Mouse (Mus musculus): ENCODE results near the gene Gm49450. TPM values are rescaled to one million over a fixed set of nuclear protein-coding genes. Genes with fewer than 3 reads are reported as not detected.

Gene Gm49450
- polyA plus RNA-seq, 1 experiment, result not detected

DNA sequence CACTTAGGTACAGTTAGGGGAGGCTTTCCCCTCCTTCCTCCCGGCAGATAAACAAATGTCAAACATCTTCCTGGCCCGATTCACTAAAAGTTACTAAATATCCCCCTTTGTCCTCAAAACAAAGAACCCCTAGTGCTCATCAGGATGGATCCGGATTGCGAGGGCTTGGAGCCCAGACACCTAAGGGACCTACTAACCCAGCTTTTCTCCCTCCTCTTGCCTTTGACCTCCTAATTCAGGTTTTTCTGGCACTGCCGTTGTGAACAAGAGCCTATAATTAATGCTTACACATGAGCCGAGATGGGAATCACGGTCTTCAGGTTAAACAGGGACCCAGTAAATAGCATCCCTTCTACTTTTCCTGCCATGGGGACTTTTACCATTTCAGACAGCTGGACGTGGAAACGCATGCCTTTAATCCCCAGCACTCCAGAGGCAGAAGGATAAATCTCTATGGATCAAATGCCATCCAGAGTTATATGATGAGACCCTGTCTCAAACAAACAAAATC lies 38.2 kb upstream of the Gm49450 start:
- TF ChIP-seq EP300 (IDR thresholded peaks at IDR 0.05; ENCODE audit: insufficient read depth, low read depth, low read length) (0 out of 2 replicates have a peak, but pooled peaks have one; percentile 51), POLR2A (IDR thresholded peaks at IDR 0.05; ENCODE audit: insufficient read depth, low read length) (no peak), CTCF (IDR thresholded peaks at IDR 0.05; ENCODE audit: low read depth, low read length) (no peak)
- H3K36me3 ChIP-seq (ENCODE audit: control insufficient read depth, insufficient read depth, low read length, poor library complexity, severe bottlenecking), result no peaks in the 10 kb centered on the region
- peak overlapping the region; percentile 70 for H3K9ac ChIP-seq (ENCODE audit: low read depth, poor library complexity, severe bottlenecking)
- H3K4me1 ChIP-seq (ENCODE audit: control insufficient read depth, insufficient read depth, low read length), result peaks cover 2% of the 10 kb centered on the region
- H3K4me3 ChIP-seq (ENCODE audit: low read depth, low read length), result no peak overlapping the region
- peak overlapping the region; percentile 100 for H3K27ac ChIP-seq (ENCODE audit: insufficient read depth, low read length)
- no peaks in the 10 kb centered on the region for H3K27me3 ChIP-seq (ENCODE audit: control insufficient read depth, insufficient read depth, low read length, poor library complexity, severe bottlenecking)
- H3K9me3 ChIP-seq (replicated peaks; ENCODE audit: control insufficient read depth, insufficient read depth, low read length, poor library complexity, severe bottlenecking), result no peaks in the 10 kb centered on the region

DNA sequence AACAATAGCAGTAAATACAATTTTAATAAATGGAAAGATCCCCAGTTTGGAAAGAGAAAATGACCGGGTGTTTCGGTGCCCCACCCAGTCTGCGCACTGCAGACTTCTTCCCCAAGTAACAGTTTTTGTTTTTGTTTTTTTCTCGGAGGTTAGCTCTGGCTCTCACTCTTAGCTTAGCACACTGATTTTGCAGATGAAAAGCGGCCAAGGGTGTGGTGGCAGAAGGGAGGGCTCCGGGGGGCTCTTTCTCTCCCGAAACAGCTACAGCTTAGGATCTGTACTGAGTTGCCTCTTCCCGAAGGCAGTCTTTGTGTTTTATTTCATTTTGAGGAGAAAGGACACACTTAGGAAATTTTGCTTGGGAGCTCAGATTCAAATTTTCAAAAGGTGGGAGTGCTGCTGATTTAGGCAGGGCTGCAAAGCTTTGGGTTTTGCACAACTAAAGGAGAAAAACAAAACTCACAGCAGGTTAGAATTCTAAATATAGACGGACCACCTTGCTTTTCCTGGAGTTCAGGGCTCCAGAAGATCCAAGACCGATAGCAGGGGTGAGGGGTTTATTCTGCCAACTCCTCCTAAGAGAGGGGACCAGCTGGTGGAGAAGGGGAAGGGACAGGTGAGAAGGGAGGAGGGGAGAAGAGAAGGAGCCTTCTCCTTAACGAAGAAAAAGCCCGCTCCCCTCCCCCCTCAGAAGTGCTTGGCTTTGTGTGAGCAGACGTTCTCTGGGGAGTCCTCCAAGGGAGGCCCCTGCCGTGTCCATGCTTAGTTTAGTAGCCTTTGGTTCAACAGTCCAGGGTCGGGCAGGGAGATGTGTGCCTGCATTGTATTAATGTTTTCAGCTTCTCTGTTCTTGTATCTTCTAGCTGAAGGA lies 37.6 kb upstream of the Gm49450 start:
- peak; percentile 73 for TF ChIP-seq EP300 (IDR thresholded peaks at IDR 0.05; ENCODE audit: insufficient read depth, low read depth, low read length)
- no peak for TF ChIP-seq POLR2A (IDR thresholded peaks at IDR 0.05; ENCODE audit: insufficient read depth, low read length)
- H3K4me3 ChIP-seq (ENCODE audit: low read depth, low read length), result peak overlapping the region; percentile 29; the same call in 1 of the 2 replicates
- no peaks in the 10 kb centered on the region for H3K9me3 ChIP-seq (replicated peaks; ENCODE audit: control insufficient read depth, insufficient read depth, low read length, poor library complexity, severe bottlenecking)
- peaks cover 2% of the 10 kb centered on the region for H3K4me1 ChIP-seq (ENCODE audit: control insufficient read depth, insufficient read depth, low read length)
- H3K36me3 ChIP-seq (ENCODE audit: control insufficient read depth, insufficient read depth, low read length, poor library complexity, severe bottlenecking), result no peaks in the 10 kb centered on the region
- H3K27me3 ChIP-seq (ENCODE audit: control insufficient read depth, insufficient read depth, low read length, poor library complexity, severe bottlenecking), result no peaks in the 10 kb centered on the region
- peak overlapping the region; percentile 70 for H3K9ac ChIP-seq (ENCODE audit: low read depth, poor library complexity, severe bottlenecking)
- peak overlapping the region; percentile 100 for H3K27ac ChIP-seq (ENCODE audit: insufficient read depth, low read length)

DNA sequence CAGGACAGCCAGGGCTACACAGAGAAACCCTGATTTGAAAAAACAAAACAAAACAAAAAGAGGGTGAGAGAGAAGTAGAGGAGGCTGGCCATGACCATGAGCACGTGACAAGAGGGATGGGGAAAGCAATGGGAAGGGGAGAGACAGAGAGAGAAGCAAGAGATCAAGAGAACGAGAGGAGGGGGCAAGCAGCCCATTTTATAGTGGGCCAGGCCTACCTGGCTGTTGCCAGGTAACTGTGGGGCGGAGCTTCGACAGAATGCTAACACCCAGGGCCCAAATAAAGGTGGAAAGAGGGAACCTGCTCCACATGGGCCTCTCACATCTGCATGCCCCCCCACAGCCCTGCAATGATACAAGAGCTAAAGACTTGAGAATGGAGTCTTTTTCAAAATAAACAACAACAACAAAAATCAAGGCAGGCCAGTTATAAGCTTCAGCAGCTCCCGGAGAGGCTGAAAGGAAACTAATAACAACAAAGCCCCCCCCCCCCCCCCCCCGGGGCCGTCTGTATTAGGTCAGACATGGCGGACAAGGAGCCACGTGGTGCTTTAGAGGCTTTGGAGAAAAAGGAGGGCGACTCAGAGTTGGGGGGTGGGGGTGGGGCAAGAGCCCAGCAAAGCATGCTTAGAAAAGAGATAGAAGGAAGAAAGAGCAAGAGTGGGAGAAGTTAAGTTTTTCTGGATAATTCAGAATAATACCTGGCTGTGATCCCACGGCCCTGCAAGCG lies 36.5 kb upstream of the Gm49450 start:
- H3K9me3 ChIP-seq (replicated peaks; ENCODE audit: control insufficient read depth, insufficient read depth, low read length, poor library complexity, severe bottlenecking), result no peaks in the 10 kb centered on the region
- H3K4me3 ChIP-seq (ENCODE audit: low read depth, low read length), result peak overlapping the region; percentile 29
- no peaks in the 10 kb centered on the region for H3K36me3 ChIP-seq (ENCODE audit: control insufficient read depth, insufficient read depth, low read length, poor library complexity, severe bottlenecking)
- H3K27me3 ChIP-seq (ENCODE audit: control insufficient read depth, insufficient read depth, low read length, poor library complexity, severe bottlenecking), result no peaks in the 10 kb centered on the region
- TF ChIP-seq CTCF (IDR thresholded peaks at IDR 0.05; ENCODE audit: low read depth, low read length) (no peak), EP300 (IDR thresholded peaks at IDR 0.05; ENCODE audit: insufficient read depth, low read depth, low read length) (peak; percentile 56; the same call in 1 of the 2 replicates), POLR2A (IDR thresholded peaks at IDR 0.05; ENCODE audit: insufficient read depth, low read length) (peak; percentile 32)
- peak overlapping the region; percentile 100 for H3K27ac ChIP-seq (ENCODE audit: insufficient read depth, low read length)
- peak overlapping the region; percentile 70 for H3K9ac ChIP-seq (ENCODE audit: low read depth, poor library complexity, severe bottlenecking)
- H3K4me1 ChIP-seq (ENCODE audit: control insufficient read depth, insufficient read depth, low read length), result peaks cover 2% of the 10 kb centered on the region

DNA sequence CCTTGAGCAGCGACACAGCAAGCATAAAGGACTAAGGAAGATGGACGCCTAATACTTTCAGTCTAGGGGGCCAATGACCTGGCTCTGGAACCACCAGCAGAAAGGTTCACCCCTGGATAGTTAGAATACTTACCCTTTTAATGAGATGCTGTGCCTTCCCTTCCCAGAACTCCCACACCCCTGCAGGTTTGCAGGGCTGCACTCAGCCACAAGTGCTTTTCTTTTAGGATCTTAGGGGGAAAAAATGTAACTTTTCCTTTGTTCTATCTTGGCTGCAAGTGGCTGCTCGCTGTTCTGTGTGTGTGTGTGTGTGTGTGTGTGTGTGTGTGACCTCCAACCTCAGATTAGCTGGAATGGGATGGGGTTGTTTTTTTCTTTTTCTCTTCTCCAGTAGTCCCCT lies 35.4 kb upstream of the Gm49450 start:
- Histone ChIP-seq H3K36me3 (ENCODE audit: control insufficient read depth, insufficient read depth, low read length, poor library complexity, severe bottlenecking) (no peaks in the 10 kb centered on the region), H3K27ac (ENCODE audit: insufficient read depth, low read length) (peak overlapping the region; percentile 100), H3K4me1 (ENCODE audit: control insufficient read depth, insufficient read depth, low read length) (peaks cover 4% of the 10 kb centered on the region), H3K4me3 (ENCODE audit: low read depth, low read length) (no peak overlapping the region), H3K9me3 (replicated peaks; ENCODE audit: control insufficient read depth, insufficient read depth, low read length, poor library complexity, severe bottlenecking) (no peaks in the 10 kb centered on the region), H3K9ac (ENCODE audit: low read depth, poor library complexity, severe bottlenecking) (peak overlapping the region; percentile 70), H3K27me3 (ENCODE audit: control insufficient read depth, insufficient read depth, low read length, poor library complexity, severe bottlenecking) (no peaks in the 10 kb centered on the region)
- TF ChIP-seq POLR2A (IDR thresholded peaks at IDR 0.05; ENCODE audit: insufficient read depth, low read length) (no peak), CTCF (IDR thresholded peaks at IDR 0.05; ENCODE audit: low read depth, low read length) (no peak), EP300 (IDR thresholded peaks at IDR 0.05; ENCODE audit: insufficient read depth, low read depth, low read length) (0 out of 2 replicates have a peak, but pooled peaks have one; percentile 12)

DNA sequence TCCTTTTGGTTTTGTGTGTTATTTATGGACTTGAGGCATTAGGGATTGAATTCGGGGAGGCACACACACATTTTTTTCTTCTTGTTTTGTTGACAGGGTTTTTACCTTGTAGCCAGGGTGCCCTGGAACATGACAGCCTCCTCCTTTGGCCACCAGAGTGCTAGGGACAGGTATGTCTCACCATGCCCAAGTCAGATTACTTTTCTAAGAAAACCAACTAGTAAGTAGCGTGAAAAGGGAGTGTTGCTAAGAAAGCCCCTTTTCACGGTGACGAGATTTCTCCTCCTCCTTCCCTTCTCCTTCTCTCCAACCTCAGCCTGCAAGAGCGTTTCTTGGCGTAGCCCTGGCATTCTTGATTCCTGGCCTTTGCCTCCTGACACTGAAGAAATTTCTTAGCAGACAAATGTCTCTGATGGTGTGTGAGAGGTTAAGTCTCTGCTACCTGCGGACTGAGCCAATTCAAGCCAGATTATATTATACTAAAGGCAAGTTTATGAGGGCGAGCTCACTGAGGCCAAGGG lies 34.4 kb upstream of the Gm49450 start:
- peak overlapping the region; percentile 100 for H3K27ac ChIP-seq (ENCODE audit: insufficient read depth, low read length)
- peaks cover 8% of the 10 kb centered on the region for H3K4me1 ChIP-seq (ENCODE audit: control insufficient read depth, insufficient read depth, low read length)
- H3K9ac ChIP-seq (ENCODE audit: low read depth, poor library complexity, severe bottlenecking), result 0 out of 2 replicates have a peak overlapping the region, but pooled peaks have one; percentile 70
- H3K9me3 ChIP-seq (replicated peaks; ENCODE audit: control insufficient read depth, insufficient read depth, low read length, poor library complexity, severe bottlenecking), result no peaks in the 10 kb centered on the region
- TF ChIP-seq CTCF (IDR thresholded peaks at IDR 0.05; ENCODE audit: low read depth, low read length), result no peak
- no peak for TF ChIP-seq EP300 (IDR thresholded peaks at IDR 0.05; ENCODE audit: insufficient read depth, low read depth, low read length)
- no peak for TF ChIP-seq POLR2A (IDR thresholded peaks at IDR 0.05; ENCODE audit: insufficient read depth, low read length)
- no peaks in the 10 kb centered on the region for H3K36me3 ChIP-seq (ENCODE audit: control insufficient read depth, insufficient read depth, low read length, poor library complexity, severe bottlenecking)
- H3K27me3 ChIP-seq (ENCODE audit: control insufficient read depth, insufficient read depth, low read length, poor library complexity, severe bottlenecking), result no peaks in the 10 kb centered on the region
- H3K4me3 ChIP-seq (ENCODE audit: low read depth, low read length), result no peak overlapping the region

All from ES-Bruce4 (cell line).